Mouse (Mus musculus) olfactory bulb, adult 2 months (tissue): ENCODE measurements around the gene Lrmda.

Source experiments
- CTCF ChIP-seq: fragments of 200-500 bp; IDR thresholded peaks from 2 replicates; pipeline ENCODE4 v1.5.1; 2012; ENCODE audit warnings: low read depth, mild to moderate bottlenecking, low read length, moderate library complexity; ENCODE audit not compliant: insufficient read depth
- POLR2A ChIP-seq: fragments of 200-500 bp; IDR thresholded peaks from 2 replicates; pipeline ENCODE4 v1.6.1; 2012; ENCODE audit warnings: mild to moderate bottlenecking, low read depth, low read length, moderate library complexity; ENCODE audit not compliant: insufficient read depth

- TF ChIP-seq CTCF, result no peak
- TF ChIP-seq POLR2A, result no peak
Measured at GRCm38 (mm10) chr14:22651131-22651952, 631.8 kb downstream of the Lrmda start.
